Mouse (Mus musculus) kidney, adult 2 months (tissue): Measurements from ENCODE around the gene Col1a1. TPM values are rescaled to one million over a fixed set of nuclear protein-coding genes. Genes with fewer than 3 reads are reported as not detected.
"Not testable (repeated sequence)": the region's sequence is repeated elsewhere in the genome, so short reads cannot be mapped to it uniquely, and the experiment has no call there.

Source experiments
- DNase-seq: peaks from one replicate; pipeline ENCODE4 v3.0.0; 2021
- H3K27ac ChIP-seq: fragments of 200-500 bp; 2 replicates; pipeline ENCODE4 v1.5.1; 2012; ENCODE audit warnings: low read depth, low read length, control low read depth, inconsistent platforms; ENCODE audit not compliant: insufficient read depth
- H3K27me3 ChIP-seq: fragments of 200-500 bp; replicated peaks from 2 replicates; pipeline ENCODE4 v1.6.1; 2012; ENCODE audit warnings: mild to moderate bottlenecking, moderate library complexity, low read length, inconsistent platforms; ENCODE audit not compliant: control insufficient read depth, insufficient read depth
- H3K36me3 ChIP-seq: fragments of 200-500 bp; 2 replicates; pipeline ENCODE4 v1.6.1; 2012; ENCODE audit warnings: mild to moderate bottlenecking, moderate library complexity, low read length, inconsistent platforms; ENCODE audit not compliant: control insufficient read depth, insufficient read depth
- H3K4me1 ChIP-seq: fragments of 200-500 bp; 2 replicates; pipeline ENCODE4 v1.6.1; 2011; ENCODE audit warnings: low read length; ENCODE audit not compliant: control insufficient read depth, insufficient read depth
- H3K4me3 ChIP-seq: fragments of 200-500 bp; 2 replicates; pipeline ENCODE4 v1.5.1; 2011; ENCODE audit warnings: mild to moderate bottlenecking, low read depth, low read length, control low read depth; ENCODE audit not compliant: insufficient read depth
- CTCF ChIP-seq: fragments of 200-500 bp; conservative IDR thresholded peaks from 2 replicates; pipeline ENCODE4 v1.5.1; 2011; ENCODE audit warnings: low read depth, mild to moderate bottlenecking, control low read depth, low read length, moderate library complexity, mixed read lengths; ENCODE audit not compliant: insufficient read depth, insufficient read length
- POLR2A ChIP-seq: fragments of 200-500 bp; IDR thresholded peaks from one replicate; pipeline ENCODE4 v1.6.1; 2011; ENCODE audit warnings: low read depth, low read length, control low read depth
- WGBS: fragments of 180-500 bp; shearing (Covaris S2); methylation state at CpG from one replicate; pipeline ENCODE4 v1.1.7; 2018; 5-methylcytosine and 5-hydroxymethylcytosine counted together
- polyA plus RNA-seq: library from polyadenylated mRNA; depleted of rRNA; stranded (reverse); fragments of >200 nt; gene quantifications from 2 replicates; pipeline ENCODE4 v1.2.3, GENCODE M21; 2012

Gene Col1a1
- polyA plus RNA-seq, 1 experiment, result 25.3 TPM

GRCm38 (mm10) chr11:94967419-94967818 is 31.4 kb downstream of the Col1a1 start, which contains the start of gene Hils1:
Hils1 (plus strand) TSS chr11:94967593.
- TF ChIP-seq CTCF (no peak), POLR2A (no peak)
- no peaks in the 10 kb centered on the region for H3K4me1 ChIP-seq
- no peak within 1 kb of the TSS for H3K27ac ChIP-seq
- H3K36me3 ChIP-seq, result no peaks in the 10 kb centered on the region
- DNase-seq, result no peak
- WGBS, result 47% methylated on average over 4 of the region's 4 CpGs
- H3K4me3 ChIP-seq, result no peak within 1 kb of the TSS
- no peaks in the 10 kb centered on the region for H3K27me3 ChIP-seq

GRCm38 (mm10) chr11:94968187-94968586 is 32.2 kb downstream of the Col1a1 start:
- DNase-seq, result no peak
- Histone ChIP-seq H3K27me3 (no peaks in the 10 kb centered on the region), H3K4me3 (no peak overlapping the region), H3K36me3 (no peaks in the 10 kb centered on the region), H3K27ac (no peak overlapping the region), H3K4me1 (no peaks in the 10 kb centered on the region)
- TF ChIP-seq POLR2A, result no peak
- TF ChIP-seq CTCF, result no peak
- WGBS, result 85% methylated on average over 7 of the region's 7 CpGs

- not testable (repeated sequence) for H3K27ac ChIP-seq, H3K4me1 ChIP-seq, H3K4me3 ChIP-seq, H3K27me3 ChIP-seq, DNase-seq, H3K36me3 ChIP-seq
- WGBS, result 82% methylated on average over 4 of the region's 4 CpGs
Measured at GRCm38 (mm10) chr11:94969709-94970108, 33.7 kb downstream of the Col1a1 start.

GRCm38 (mm10) chr11:94970210-94970943 is 34.4 kb downstream of the Col1a1 start:
- TF ChIP-seq POLR2A, result no peak
- peak; percentile 58 for TF ChIP-seq CTCF
- H3K4me3 ChIP-seq, result no peak overlapping the region
- no peaks in the 10 kb centered on the region for H3K4me1 ChIP-seq
- WGBS, result 64% methylated on average over 15 of the region's 15 CpGs
- H3K27ac ChIP-seq, result no peak overlapping the region
- no peaks in the 10 kb centered on the region for H3K27me3 ChIP-seq
- no peaks in the 10 kb centered on the region for H3K36me3 ChIP-seq
- peak; percentile 80 for DNase-seq

GRCm38 (mm10) chr11:94971895-94972615 is 36.0 kb downstream of the Col1a1 start:
- Histone ChIP-seq H3K27ac (no peak overlapping the region), H3K36me3 (no peaks in the 10 kb centered on the region), H3K27me3 (no peaks in the 10 kb centered on the region), H3K4me1 (no peaks in the 10 kb centered on the region), H3K4me3 (no peak overlapping the region)
- DNase-seq, result no peak
- TF ChIP-seq POLR2A, result no peak
- no peak for TF ChIP-seq CTCF
- 66% methylated on average over 16 of the region's 16 CpGs for WGBS

GRCm38 (mm10) chr11:94972887-94973286 is 36.9 kb downstream of the Col1a1 start:
- Histone ChIP-seq H3K4me3 (no peak overlapping the region), H3K4me1 (no peaks in the 10 kb centered on the region), H3K36me3 (no peaks in the 10 kb centered on the region), H3K27ac (no peak overlapping the region), H3K27me3 (no peaks in the 10 kb centered on the region)
- DNase-seq, result no peak
- TF ChIP-seq CTCF (no peak), POLR2A (no peak)
- WGBS, result 83% methylated on average over 5 of the region's 5 CpGs

GRCm38 (mm10) chr11:94973313-94973712 is 37.3 kb downstream of the Col1a1 start:
- WGBS, result 72% methylated on average over 4 of the region's 4 CpGs
- Histone ChIP-seq H3K27me3 (no peaks in the 10 kb centered on the region), H3K4me3 (no peak overlapping the region), H3K4me1 (no peaks in the 10 kb centered on the region), H3K36me3 (no peaks in the 10 kb centered on the region), H3K27ac (no peak overlapping the region)
- no peak for DNase-seq
- TF ChIP-seq POLR2A, result no peak
- TF ChIP-seq CTCF, result no peak
